Mouse (Mus musculus): Measurements from ENCODE around the gene Gm28827.
"Not testable (repeated sequence)": the region's sequence is repeated elsewhere in the genome, so short reads cannot be mapped to it uniquely, and the experiment has no call there.

Gene Gm28827

GRCm38 (mm10) chrY:83030647-83031046, at the start of gene Gm28827:
Gm28827 (plus strand) TSS chrY:83030947.
- ATAC-seq (ENCODE audit: low TSS enrichment): not testable (repeated sequence)
